Mouse (Mus musculus): Measurements from ENCODE around the gene Rnf214.

GRCm38 (mm10) chr9:45851776-45852175 is 54.9 kb downstream of the Rnf214 start:
- TF ChIP-seq CTCF (IDR thresholded peaks at IDR 0.05; ENCODE audit: insufficient read depth, low read length) (no peak), POLR2A (IDR thresholded peaks at IDR 0.05; ENCODE audit: borderline replicate concordance, extremely low read depth, low read depth, low read length) (no peak)
